Mouse (Mus musculus) erythroblast, embryonic 14.5 days (primary cell): Measurements from ENCODE around the gene 1700086D15Rik. TPM values are rescaled to one million over a fixed set of nuclear protein-coding genes. Genes with fewer than 3 reads are reported as not detected.

Experiments used
- H3K27me3 ChIP-seq: 2 replicates; pipeline ENCODE4 v1.6.1; 2012; ENCODE audit warnings: inconsistent platforms; ENCODE audit not compliant: control insufficient read depth
- H3K36me3 ChIP-seq: 2 replicates; pipeline ENCODE4 v1.6.1; 2012; ENCODE audit warnings: mild to moderate bottlenecking, inconsistent platforms; ENCODE audit not compliant: control insufficient read depth
- H3K4me1 ChIP-seq: 2 replicates; pipeline ENCODE4 v1.6.1; 2012; ENCODE audit warnings: inconsistent platforms; ENCODE audit not compliant: control insufficient read depth
- H3K4me3 ChIP-seq: replicated peaks from 2 replicates; pipeline ENCODE3; 2012; ENCODE audit warnings: moderate library complexity, mild to moderate bottlenecking, inconsistent platforms
- H3K9me3 ChIP-seq: 2 replicates; pipeline ENCODE4 v1.6.1; 2012; ENCODE audit warnings: low read length, inconsistent platforms, mixed read lengths; ENCODE audit not compliant: control insufficient read depth
- GATA1 ChIP-seq: IDR thresholded peaks from 2 replicates; pipeline ENCODE4 v1.6.1; 2012; ENCODE audit warnings: low read length, inconsistent platforms, mixed read lengths
- TAL1 ChIP-seq: IDR thresholded peaks from 3 replicates; pipeline ENCODE4 v1.6.1; 2012; ENCODE audit warnings: low read length, inconsistent platforms, mixed read lengths
- polyA plus RNA-seq: library from polyadenylated mRNA; stranded (reverse); fragments of >175 nt; gene quantifications from 2 replicates; pipeline ENCODE4 v1.2.3, GENCODE M21; 2012

The 1700086D15Rik gene
- not detected in 2 replicates for polyA plus RNA-seq

DNA sequence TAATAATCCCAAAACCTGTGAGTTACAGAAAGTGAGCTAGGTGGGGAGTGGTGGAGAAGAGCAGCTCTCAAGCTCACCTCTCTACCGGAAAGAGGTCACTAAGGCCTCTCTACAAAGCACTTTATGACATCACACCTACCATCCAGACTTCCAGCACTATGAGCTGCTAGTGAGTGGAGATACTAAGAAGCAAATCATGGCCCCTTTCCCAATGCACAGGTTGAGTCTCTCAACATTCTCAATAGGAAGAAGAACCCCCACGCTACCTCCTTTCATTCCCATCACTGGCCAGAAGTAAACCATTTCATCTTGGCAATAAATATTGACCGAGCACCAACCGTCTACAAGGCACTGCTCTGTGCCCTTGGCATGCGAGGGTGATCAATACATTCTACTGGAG is at the start of gene 1700086D15Rik:
Gene 1700086D15Rik (minus strand): TSS at position 101 of the 400 bp plus-strand sequence.
- H3K9me3 ChIP-seq, result no peaks in the 10 kb centered on the region; the same call in 1 of the 2 replicates
- H3K4me1 ChIP-seq, result no peaks in the 10 kb centered on the region; the same call in 1 of the 2 replicates
- peaks cover 22% of the 10 kb centered on the region for H3K27me3 ChIP-seq
- no peaks in the 10 kb centered on the region for H3K36me3 ChIP-seq
- H3K4me3 ChIP-seq, result no peak within 1 kb of the TSS
- no peak for TF ChIP-seq TAL1
- no peak for TF ChIP-seq GATA1

DNA sequence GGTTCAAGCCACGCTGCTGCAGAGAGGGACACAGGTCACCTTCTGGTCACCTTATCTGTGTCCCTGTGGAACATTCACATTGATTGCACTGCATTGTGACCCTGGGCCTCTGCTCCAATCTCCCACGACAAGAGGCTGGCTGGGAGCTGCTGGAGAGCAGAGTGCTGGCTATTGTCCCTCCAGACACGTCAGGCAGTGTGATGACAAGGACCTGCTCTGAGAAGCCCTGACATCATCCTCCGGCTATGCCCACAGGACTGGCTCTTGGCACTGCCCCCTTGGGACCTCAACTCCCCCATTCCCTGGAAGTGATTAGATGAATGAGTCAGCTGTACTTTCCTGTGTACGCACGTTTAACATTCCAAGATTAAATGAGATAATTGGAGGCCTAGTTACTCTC is 49.8 kb upstream of the 1700086D15Rik start:
- Histone ChIP-seq H3K36me3 (no peaks in the 10 kb centered on the region), H3K27me3 (no peaks in the 10 kb centered on the region), H3K4me1 (no peaks in the 10 kb centered on the region), H3K4me3 (no peak overlapping the region), H3K9me3 (no peaks in the 10 kb centered on the region)
- TF ChIP-seq TAL1, result no peak
- no peak for TF ChIP-seq GATA1

DNA sequence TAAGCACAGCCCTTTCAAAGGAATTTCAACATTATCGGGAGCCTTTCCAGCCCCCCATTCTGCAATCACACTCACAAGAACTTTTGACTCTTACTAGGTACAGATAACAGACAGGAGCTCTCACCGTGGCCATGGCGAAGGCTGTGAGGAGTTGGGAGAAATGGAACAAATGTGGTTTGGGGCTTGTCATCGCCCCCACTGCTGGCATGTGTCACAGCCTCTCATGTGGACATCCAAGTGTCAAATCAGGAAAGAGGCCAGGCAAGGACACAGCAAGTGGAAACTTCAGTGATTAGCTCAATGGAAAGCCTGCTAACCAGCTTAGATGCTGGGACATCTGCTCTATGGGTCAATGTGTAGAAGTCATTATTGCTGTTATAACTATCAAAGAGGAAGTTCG is 45.6 kb upstream of the 1700086D15Rik start:
- no peak overlapping the region for H3K4me3 ChIP-seq
- no peaks in the 10 kb centered on the region for H3K9me3 ChIP-seq
- no peaks in the 10 kb centered on the region for H3K4me1 ChIP-seq
- H3K27me3 ChIP-seq, result no peaks in the 10 kb centered on the region
- TF ChIP-seq GATA1, result no peak
- no peak for TF ChIP-seq TAL1
- H3K36me3 ChIP-seq, result no peaks in the 10 kb centered on the region

DNA sequence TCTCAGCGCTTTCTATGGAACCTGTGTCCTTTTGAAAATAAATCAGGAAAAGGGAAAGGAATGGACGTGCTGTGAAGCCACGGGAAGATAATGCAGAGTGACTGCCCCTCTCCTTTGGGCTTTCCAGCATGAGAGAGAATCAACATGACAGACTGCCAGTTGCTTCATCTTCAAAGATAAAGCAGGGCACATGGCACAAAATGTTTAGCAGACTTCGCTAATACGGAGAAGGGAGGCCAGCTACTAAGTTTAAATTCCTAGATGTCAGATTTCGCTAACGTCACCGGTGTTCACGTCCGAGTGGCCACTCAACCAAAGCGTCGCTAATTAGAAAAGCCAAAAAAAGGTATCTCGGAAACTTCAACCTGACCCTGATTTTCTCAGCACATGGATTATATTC is 45.0 kb upstream of the 1700086D15Rik start:
- no peaks in the 10 kb centered on the region for H3K4me1 ChIP-seq
- TF ChIP-seq GATA1, result no peak
- no peak for TF ChIP-seq TAL1

DNA sequence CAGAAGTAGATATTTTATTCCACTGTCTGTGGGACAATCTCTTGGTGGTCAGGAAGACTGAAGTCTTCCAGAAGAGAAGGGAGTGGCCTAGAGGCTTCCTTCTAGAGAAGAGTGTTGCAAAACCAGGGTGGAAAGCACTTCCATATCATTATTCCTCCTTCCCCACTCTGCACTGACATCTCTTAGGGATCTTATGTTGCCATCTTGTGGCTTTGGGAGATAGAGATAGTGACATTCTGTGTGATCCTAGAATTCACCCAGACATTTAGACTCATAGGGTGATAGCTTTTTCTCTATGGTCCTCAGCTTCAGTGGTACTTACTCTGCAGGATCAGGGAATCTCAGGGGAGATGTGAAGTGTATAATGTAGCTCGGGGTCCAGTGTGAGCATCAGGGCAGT is 43.3 kb upstream of the 1700086D15Rik start:
- Histone ChIP-seq H3K4me1 (no peaks in the 10 kb centered on the region), H3K36me3 (no peaks in the 10 kb centered on the region), H3K4me3 (no peak overlapping the region), H3K27me3 (no peaks in the 10 kb centered on the region), H3K9me3 (no peaks in the 10 kb centered on the region)
- TF ChIP-seq GATA1 (no peak), TAL1 (no peak)

More for the DNA sequence above, 45.0 kb upstream of the 1700086D15Rik start:
- Histone ChIP-seq H3K4me3 (no peak overlapping the region), H3K36me3 (no peaks in the 10 kb centered on the region), H3K27me3 (no peaks in the 10 kb centered on the region), H3K9me3 (no peaks in the 10 kb centered on the region)

DNA sequence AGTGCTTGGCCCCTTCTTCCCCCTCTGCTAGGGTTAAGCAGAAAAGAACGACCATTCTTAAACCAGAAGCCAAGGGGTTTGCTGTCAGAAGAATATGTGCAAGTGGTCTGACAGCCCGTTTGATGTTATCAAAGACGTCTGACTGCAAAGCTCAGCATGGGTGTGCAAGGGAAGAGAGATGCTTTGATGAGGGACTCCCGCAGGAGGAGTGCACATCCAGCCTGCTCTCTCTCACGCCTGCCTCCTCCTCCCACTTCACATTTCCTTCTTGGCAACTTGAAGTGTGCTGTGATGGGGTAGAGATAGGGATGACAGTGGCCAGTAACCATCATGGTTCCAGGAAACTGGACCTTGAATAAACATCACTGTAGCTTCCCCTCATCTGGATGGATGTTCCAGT is 42.5 kb upstream of the 1700086D15Rik start:
- H3K27me3 ChIP-seq, result no peaks in the 10 kb centered on the region
- no peak for TF ChIP-seq GATA1
- no peak for TF ChIP-seq TAL1

DNA sequence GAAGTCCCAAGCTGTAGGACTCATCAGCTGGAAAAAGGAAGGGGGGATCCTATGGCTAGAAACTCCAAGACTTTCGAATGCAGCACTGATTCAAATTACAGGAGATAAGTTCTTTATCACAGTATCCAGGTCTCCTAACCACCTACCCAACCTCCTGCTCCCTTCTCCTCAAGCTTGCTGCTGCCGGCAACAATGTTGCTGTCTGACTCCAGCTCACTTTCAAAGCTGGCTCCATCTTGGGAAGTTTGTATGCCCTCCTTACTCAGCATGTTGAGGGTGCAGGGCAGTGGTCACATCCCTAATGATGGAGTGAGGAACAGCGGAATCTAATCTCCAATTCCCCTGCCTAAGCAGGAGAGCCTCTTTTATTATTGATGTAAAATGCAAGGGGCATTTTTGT is 38.3 kb upstream of the 1700086D15Rik start:
- H3K4me1 ChIP-seq, result no peaks in the 10 kb centered on the region
- no peak overlapping the region for H3K4me3 ChIP-seq
- H3K9me3 ChIP-seq, result no peaks in the 10 kb centered on the region
- no peaks in the 10 kb centered on the region for H3K36me3 ChIP-seq
- H3K27me3 ChIP-seq, result no peaks in the 10 kb centered on the region
- TF ChIP-seq GATA1, result no peak
- TF ChIP-seq TAL1, result no peak

More for the DNA sequence above, 42.5 kb upstream of the 1700086D15Rik start:
- no peaks in the 10 kb centered on the region for H3K9me3 ChIP-seq
- H3K4me3 ChIP-seq, result no peak overlapping the region
- no peaks in the 10 kb centered on the region for H3K4me1 ChIP-seq
- no peaks in the 10 kb centered on the region for H3K36me3 ChIP-seq

DNA sequence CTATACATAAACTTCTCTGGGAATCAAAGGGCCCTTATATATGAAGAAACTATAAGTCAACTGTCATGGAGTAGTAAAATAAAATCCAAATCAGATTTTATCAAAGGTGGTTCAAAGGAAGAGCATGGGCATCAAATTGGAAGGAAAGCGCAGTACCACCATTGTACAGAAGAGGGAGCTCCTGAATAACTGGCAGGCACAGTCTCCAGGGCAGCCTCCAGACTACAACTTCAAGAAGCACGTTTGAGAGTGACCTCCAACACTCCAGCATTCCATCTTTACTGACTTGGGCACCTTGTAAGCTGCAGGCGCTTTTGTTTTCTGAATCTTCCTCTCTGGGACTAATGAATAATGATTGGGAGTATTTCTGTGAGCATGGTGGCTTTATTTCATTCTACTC is 37.6 kb upstream of the 1700086D15Rik start:
- Histone ChIP-seq H3K4me1 (no peaks in the 10 kb centered on the region), H3K27me3 (no peaks in the 10 kb centered on the region), H3K36me3 (no peaks in the 10 kb centered on the region), H3K4me3 (no peak overlapping the region), H3K9me3 (no peaks in the 10 kb centered on the region)
- TF ChIP-seq TAL1 (no peak), GATA1 (no peak)

DNA sequence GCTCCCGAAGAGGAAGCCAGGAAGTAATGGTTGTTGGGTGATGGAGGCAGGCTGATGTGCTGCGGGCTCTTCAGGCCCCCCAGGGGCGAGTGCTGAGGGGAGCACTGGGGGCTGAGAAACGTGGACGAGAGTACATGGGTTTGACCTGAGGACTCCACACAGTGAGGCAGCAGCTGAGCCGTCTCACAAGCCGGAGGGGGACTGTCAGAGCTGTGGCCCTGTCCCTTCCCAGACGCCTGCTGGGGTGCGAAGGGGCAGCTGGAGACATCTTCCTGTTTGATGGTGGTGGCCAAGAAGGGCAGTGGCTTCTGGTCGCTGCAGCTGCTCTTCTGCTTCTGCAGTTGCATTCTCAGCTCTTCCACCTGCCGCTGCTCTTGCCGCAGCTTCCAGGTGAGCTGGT is 27.3 kb upstream of the 1700086D15Rik start:
- Histone ChIP-seq H3K4me1 (no peaks in the 10 kb centered on the region), H3K27me3 (no peaks in the 10 kb centered on the region), H3K4me3 (no peak overlapping the region), H3K9me3 (peaks cover 5% of the 10 kb centered on the region; the same call in 1 of the 2 replicates), H3K36me3 (no peaks in the 10 kb centered on the region)
- TF ChIP-seq TAL1 (no peak), GATA1 (no peak)

DNA sequence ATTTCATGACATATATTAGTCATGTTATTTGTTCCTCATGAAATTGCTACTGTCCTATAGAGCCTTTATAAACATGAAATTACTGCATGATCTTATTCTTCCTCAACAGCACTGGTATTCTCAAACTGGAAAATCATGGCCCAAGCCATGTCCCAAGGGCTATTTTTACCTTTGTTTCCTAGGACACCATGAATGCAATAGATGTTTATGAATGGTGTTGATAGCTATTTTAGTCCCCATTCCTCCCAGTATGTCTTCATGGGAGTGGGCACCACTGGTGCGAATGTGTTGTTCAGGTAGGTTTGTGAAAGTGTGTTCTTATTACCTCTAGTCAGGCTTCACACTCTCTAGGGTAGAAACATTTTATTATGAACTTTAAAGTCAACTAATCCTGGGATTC is 25.4 kb upstream of the 1700086D15Rik start:
- TF ChIP-seq GATA1, result no peak
- Histone ChIP-seq H3K9me3 (peaks cover 7% of the 10 kb centered on the region), H3K4me3 (no peak overlapping the region), H3K36me3 (no peaks in the 10 kb centered on the region), H3K4me1 (no peaks in the 10 kb centered on the region), H3K27me3 (no peaks in the 10 kb centered on the region)
